Mouse (Mus musculus) kidney, postnatal 14 days (tissue): ENCODE results near the gene Ano10.
A peak's percentile ranks its signal among the peaks of the same experiment; 100 is the strongest.

Source experiments
- DNase-seq: peaks from one replicate; pipeline ENCODE4 v3.0.0; 2022; ENCODE audit warnings: mixed read lengths

Gene Ano10

DNA sequence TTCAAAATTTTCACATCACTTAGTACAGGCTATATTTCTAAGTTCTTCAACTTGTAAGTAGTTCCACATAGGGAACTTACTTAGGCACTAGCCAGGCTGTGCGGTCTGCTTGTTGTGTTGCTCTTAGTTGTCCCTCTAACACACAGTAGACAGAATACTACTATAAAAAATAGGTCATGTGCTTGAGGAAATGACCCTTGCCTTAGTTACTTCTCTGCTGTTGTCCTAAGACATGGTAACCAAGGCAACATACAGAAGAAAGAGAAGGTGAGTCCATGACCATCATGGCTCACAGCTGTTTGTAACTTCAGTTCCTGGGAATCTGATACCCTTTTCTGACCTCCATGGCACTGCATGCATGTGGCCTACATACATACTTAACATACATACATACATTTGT lies 139.0 kb downstream of the Ano10 start:
- DNase-seq, result no peak

DNA sequence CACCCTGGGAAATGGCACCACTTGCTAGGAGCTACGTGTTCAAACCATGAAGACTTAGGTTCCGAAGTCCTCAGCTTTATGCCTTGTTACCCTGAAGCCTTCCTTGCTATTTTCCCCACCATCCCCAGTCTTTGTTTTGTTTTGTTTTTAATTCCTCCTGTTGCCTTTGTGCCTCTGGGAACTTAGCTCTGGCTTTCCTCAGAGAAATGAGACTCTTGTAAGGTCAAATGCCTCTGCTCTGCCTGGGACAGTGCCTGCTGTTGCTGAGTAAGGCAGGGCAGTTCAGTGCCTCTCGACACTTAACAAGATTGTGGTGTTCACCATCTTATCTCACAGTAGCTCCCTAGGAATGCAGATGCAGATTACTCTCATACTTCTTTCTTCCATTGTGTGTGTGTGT lies 140.8 kb downstream of the Ano10 start:
- no peak for DNase-seq

DNA sequence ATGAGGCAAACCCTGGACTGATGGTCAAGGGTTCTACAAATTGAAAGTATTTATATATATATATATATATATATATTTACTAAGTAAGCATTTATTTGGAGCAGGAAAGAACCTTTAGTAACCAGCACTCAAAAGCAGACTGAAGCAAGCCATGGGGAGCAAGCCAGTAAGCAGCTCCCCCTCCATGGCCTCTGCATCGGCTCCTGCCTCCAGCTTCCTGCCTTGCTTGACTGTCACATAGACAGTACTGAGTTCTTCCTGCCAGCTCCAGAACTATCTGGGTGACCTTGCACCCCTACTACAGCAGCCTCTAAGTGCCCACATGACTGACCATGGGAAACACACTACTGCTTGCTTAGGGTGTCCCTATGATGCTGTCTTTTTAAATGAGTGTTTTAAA lies 141.7 kb downstream of the Ano10 start:
- DNase-seq, result no peak

GRCm38 (mm10) chr9:122152063-122152462 lies 142.2 kb downstream of the Ano10 start:
- no peak for DNase-seq

DNA sequence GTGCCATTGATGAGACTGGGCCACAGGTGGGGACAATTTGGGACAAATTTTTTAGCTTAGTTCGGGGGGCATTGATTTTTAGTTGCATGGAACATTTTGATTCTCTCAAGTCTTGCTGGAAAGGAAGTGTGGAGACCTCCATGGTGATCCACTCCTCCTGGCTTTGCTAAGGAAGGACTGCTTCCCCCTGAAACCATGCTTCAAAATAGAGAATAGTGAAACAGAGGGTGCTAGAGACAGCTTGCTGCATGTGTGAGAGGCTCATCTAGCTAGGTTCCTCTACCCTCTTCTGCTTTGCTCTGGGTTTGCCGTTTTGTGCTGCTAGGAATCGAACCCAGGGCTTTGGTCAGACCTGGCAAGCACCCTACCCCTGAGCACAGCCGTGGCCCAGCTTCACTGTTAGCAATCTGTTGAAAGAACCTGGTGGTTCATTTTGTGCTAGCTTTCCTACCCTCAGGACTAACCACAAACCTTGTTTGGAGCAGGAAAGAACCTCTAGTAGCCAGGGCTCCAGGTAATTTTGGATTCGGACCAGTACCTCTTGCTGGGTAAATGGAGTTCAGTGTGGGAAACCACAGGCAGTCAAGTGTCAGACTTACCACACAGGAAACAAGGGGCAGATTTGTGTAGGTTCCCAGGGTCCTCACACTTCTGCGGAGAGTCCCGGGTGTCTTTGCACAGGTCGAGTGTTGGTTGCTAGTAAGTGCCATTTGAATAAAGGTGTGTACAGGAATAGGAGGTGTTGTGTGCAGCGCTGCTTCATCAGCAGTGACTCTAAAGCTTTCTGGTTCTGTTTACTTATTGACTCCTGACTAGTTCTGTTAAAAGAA lies 144.0 kb downstream of the Ano10 start:
- no peak for DNase-seq

- no peak for DNase-seq
Measured at GRCm38 (mm10) chr9:122148356-122148755, 145.9 kb downstream of the Ano10 start.

DNA sequence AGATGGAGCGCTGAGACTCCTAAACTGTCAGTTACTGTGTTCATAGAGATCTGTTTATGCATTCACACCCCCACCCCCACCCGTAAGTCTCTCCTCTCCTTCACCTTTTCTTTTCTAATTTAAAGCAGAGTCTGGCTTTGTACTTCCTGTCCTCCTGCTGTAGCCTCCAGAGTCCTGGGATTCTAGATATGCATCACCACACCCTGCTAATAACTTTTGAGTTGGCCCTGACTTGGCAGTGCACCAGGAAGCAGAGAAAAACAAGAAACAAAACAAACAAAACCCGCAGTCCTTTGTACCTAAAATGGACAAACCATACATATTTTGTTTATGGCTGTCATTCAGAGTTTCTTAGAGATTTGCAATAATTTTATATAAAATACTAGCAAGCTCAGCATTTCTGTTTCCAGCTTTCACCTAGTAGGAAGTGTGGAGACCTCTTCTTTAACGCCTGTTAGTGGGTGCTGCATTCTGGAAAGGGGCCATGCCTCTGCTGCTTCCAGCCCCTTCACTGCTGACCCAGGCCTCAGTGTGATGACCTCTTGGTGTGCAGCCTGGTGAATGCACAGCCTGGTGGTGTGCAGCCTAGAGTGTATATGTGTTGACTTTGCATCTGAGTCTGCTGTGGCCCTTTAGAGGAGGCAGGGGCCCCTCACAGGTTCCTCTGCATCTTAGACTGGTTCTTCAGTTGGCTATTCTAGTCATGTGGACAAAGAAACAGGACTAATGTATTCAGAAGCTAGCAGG lies 147.9 kb downstream of the Ano10 start:
- peak; percentile 45 for DNase-seq

DNA sequence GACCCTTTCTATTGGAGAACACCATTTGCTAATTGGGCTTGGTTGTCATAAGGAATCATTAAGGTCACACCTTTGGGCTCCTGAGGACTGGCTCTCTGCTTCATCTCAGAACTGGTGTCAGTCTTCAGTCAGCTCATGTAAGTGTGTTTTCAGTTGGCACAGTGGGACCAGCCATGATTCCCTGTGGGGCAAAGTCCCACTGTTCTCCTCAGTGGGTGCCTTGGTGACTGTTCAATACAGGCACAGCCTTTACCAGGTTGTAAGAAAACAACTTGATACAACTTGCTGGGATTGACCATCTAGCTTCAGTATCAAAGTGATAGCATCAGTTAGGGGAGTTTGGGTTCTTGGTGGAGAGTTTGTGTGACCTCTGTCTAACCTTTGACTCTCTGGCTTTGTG lies 148.5 kb downstream of the Ano10 start:
- no peak for DNase-seq

GRCm38 (mm10) chr9:122144776-122145175 lies 149.4 kb downstream of the Ano10 start:
- DNase-seq, result no peak

DNA sequence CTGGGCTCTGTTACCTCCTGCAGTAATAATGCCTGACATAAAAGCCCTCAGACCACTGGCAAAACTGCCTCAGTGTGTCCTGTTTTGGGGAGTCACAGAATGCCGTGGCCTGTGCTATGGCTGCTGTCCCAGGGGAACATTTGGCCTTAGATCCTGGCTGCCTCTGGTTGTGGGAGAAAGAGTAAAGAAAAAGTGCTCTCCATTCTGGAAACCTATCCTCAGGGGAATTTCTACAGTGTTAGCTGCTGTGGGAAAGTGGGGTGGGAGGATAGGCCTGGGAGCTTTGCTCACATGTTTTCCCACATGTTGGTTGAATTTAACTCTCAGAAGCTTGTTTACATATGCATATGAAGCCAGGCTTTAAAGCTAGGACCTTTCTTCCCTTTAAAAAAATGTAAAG lies 151.0 kb downstream of the Ano10 start:
- DNase-seq, result no peak

- no peak for DNase-seq
Measured at GRCm38 (mm10) chr9:122139236-122139635, 155.0 kb downstream of the Ano10 start.

DNA sequence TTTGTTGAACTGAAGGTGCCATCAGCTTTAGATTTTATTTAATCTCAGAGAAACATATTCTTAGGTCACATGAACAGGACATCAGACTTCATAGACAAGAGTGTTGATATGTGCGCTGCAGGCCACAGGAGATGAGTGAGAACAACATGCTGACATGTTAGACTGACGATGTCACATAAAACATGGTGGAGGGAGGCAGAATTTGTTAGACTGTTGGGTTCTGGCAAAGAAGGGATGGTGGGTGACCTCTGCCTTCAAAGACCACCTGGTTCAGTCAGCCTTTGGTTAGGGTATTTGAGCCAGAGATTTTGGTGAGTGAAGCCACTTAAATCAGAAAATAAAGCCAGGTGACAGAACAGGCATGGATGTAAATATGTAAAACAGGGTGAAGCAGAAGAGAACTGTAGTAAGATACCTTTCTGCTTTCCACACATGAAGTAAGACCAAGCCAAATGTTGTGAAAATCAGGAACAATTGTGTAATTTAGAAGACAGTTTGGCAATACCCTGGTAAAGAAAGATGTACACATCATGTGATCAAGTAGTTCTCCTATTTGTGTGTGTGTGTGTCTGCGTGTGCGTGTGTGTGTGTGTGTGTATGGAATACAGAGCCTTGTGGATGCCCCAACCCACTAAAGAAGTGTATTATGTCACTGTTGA lies 155.7 kb downstream of the Ano10 start:
- no peak for DNase-seq

DNA sequence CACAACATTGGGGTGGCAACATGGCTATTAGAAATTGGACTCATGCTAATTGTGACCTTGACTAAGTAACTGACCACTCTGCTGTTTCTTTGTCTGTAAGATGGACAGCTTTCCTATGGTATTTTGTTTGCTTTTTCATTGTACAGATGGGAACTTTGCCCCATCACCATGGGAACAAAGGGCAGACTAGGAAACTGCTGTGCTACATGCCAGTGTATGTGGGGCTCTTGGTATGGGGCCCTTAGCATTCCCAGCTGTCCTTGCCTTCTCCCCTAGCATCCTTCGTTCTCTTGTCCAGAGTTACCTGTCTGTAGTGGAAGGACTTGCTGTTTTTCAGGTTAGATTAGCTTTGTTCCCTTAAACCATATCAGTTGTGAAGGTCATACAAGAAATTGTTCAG lies 156.3 kb downstream of the Ano10 start:
- no peak for DNase-seq

DNA sequence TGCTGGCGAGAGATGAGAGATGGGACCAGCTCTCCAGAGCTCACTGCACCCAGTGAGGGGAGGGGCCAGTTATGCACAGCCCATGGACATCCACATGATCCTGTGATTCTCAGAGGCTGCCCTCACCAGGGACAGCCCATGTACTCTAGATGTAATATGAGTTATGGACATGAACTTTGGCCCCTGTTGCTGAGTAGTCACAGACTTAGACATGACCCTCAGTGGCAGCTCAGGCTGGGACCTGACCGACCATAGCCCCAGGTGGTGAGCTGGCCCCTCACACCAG lies 158.4 kb downstream of the Ano10 start:
- DNase-seq, result no peak

- DNase-seq, result no peak
Measured at GRCm38 (mm10) chr9:122135095-122135884, 158.9 kb downstream of the Ano10 start.

GRCm38 (mm10) chr9:122132145-122132544 lies 162.1 kb downstream of the Ano10 start:
- DNase-seq, result peak; percentile 45

DNA sequence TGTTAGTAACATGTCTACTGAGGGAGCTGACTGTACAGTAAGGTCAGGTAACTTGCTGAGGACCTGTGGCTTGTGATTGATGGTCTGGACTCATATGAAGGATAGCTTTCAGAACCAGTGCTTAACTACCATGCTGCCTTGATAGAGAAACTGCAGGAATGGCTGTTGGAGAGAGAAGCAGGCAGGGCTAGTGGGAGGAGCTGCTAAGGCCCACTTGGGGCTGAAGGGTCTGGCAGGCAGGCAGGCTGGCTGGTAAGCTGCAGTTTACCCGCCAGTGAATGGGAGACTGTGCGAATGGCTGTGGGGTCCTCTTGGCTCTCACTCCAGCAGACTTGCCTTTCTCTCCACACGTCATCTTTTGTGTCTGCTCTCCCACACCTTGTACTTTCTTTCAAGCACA lies 163.6 kb downstream of the Ano10 start:
- DNase-seq, result no peak

GRCm38 (mm10) chr9:122128686-122129085 lies 165.5 kb downstream of the Ano10 start:
- DNase-seq, result no peak

DNA sequence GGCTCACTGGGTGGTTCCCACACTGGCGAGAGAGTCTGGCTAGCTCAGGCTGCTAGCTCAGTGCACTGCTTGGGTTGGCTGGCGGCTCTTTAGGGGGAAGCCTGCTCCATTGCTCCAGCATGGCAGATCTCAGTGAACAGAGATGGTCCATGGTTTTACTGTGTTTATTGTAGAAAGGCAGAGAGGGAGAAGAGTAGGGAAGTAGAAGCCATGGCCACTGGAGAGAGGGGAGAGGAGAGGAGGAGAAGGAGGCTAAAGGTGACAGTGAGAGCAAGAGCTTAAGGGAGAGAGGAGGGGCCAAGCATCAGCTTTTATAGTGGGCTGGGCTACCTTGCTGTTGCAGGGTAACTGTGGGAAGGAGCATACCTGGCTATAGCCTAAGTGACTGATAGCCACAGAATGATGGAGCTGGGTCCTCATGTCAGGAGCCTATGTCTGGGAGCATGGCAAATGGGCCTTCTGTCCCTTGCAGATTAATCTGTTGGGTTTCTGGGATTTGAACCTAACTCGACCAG lies 166.9 kb downstream of the Ano10 start:
- DNase-seq, result no peak

DNA sequence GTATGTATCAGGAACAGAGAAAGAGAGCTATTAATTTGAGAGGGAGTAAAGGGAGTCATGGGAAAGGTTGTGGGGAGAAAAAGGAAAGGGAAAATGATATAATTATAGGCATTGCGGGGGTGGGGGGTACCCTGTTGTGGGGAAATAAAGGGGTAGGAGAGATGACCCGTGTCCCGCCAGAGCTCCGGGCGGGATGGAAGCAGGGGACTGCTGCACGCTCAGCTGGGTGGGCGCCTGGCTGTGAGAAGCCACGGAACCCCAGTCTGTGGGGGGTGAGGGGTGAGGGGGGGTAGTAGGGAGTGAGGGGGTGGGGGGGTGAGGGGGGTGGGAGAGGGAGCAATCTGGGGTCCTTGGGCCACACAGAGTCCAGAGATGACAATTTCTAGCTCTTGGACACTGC lies 167.4 kb downstream of the Ano10 start:
- no peak for DNase-seq
